Mouse (Mus musculus) lung, embryonic 14.5 days (tissue): Measurements from ENCODE around the gene Gls. TPM values are rescaled to one million over a fixed set of nuclear protein-coding genes. Genes with fewer than 3 reads are reported as not detected.

ENCODE experiments used
- ATAC-seq: fragments of 200-750 bp; cut with Nextera tagmentation; 2 replicates; pipeline ENCODE4 v1.8.0; 2017; ENCODE audit warnings: mild to moderate bottlenecking, moderate TSS enrichment, moderate library complexity; ENCODE audit not compliant: insufficient read depth
- DNase-seq: peaks from one replicate; pipeline ENCODE4 v3.0.0-alpha.2; 2015
- H3K27ac ChIP-seq: fragments of 300-500 bp; sonication (generic); 2 replicates; pipeline ENCODE4 v1.5.1; 2014; ENCODE audit warnings: low read depth, mild to moderate bottlenecking, moderate library complexity
- H3K27me3 ChIP-seq: fragments of 300-500 bp; sonication (generic); 2 replicates; pipeline ENCODE4 v1.6.1; 2014; ENCODE audit warnings: low read length, control low read depth; ENCODE audit not compliant: insufficient read depth
- H3K36me3 ChIP-seq: fragments of 300-500 bp; sonication (generic); 2 replicates; pipeline ENCODE4 v1.6.1; 2014; ENCODE audit warnings: control low read depth; ENCODE audit not compliant: insufficient read depth
- H3K4me1 ChIP-seq: fragments of 300-500 bp; sonication (generic); 2 replicates; pipeline ENCODE4 v1.6.1; 2014; ENCODE audit warnings: antibody characterized with exemption, control low read depth; ENCODE audit not compliant: insufficient read depth
- H3K4me2 ChIP-seq: fragments of 300-500 bp; sonication (generic); 2 replicates; pipeline ENCODE4 v1.6.1; 2014; ENCODE audit warnings: mild to moderate bottlenecking
- H3K4me3 ChIP-seq: fragments of 300-500 bp; sonication (generic); 2 replicates; pipeline ENCODE4 v1.5.1; 2014; ENCODE audit warnings: low read depth, low read length
- H3K9ac ChIP-seq: fragments of 300-500 bp; sonication (generic); 2 replicates; pipeline ENCODE4 v1.6.1; 2014
- H3K9me3 ChIP-seq: fragments of 300-500 bp; sonication (generic); 2 replicates; pipeline ENCODE4 v1.6.1; 2016; ENCODE audit warnings: low read depth, low read length, control low read depth
- CTCF ChIP-seq: IDR thresholded peaks from 2 replicates; pipeline ENCODE4 v1.5.1; 2016; ENCODE audit warnings: antibody characterized with exemption, low read depth
- WGBS: fragments of 180-500 bp; shearing (Covaris S2); extraction: QIAGEN DNeasy Blood & Tissue Kit; methylation state at CpG from one replicate; pipeline ENCODE4 v1.1.7; 2014; 5-methylcytosine and 5-hydroxymethylcytosine counted together
- polyA plus RNA-seq: library from polyadenylated mRNA; unstranded; fragments of >200 nt; fragmentation: Nextera tagmentation; extraction: Ambion mirVana; gene quantifications from 2 replicates; pipeline ENCODE4 v1.2.1, GENCODE M21; 2014

The Gls gene
- polyA plus RNA-seq, 1 experiment from 2014 or later: 34.4 TPM

GRCm38 (mm10) chr1:52170057-52170456, 63.0 kb downstream of the Gls start:
- Histone ChIP-seq H3K36me3 (no peaks in the 10 kb centered on the region), H3K4me2 (no peak overlapping the region), H3K27ac (no peak overlapping the region), H3K9ac (no peak overlapping the region), H3K4me1 (no peaks in the 10 kb centered on the region), H3K4me3 (no peak overlapping the region), H3K27me3 (no peaks in the 10 kb centered on the region), H3K9me3 (no peaks in the 10 kb centered on the region)
- 13% methylated on average over 3 of the region's 3 CpGs for WGBS
- peak; percentile 53 for DNase-seq
- peak; percentile 35; the same call in 1 of the 2 replicates for ATAC-seq
- peak; percentile 65 for TF ChIP-seq CTCF

- H3K4me3 ChIP-seq: no peak overlapping the region
- no peak for TF ChIP-seq CTCF
- WGBS: 64% methylated on average over 14 of the region's 14 CpGs
- ATAC-seq (peak; percentile 54; the same call in 1 of the 2 replicates), DNase-seq (peak; percentile 60)
- H3K27me3 ChIP-seq: no peaks in the 10 kb centered on the region
- H3K36me3 ChIP-seq: no peaks in the 10 kb centered on the region
- peak overlapping the region; percentile 40; the same call in 1 of the 2 replicates for H3K4me2 ChIP-seq
- no peak overlapping the region for H3K9ac ChIP-seq
- H3K4me1 ChIP-seq: no peaks in the 10 kb centered on the region
- H3K9me3 ChIP-seq: no peaks in the 10 kb centered on the region
- H3K27ac ChIP-seq: no peak overlapping the region; the same call in 1 of the 2 replicates
These were observed 66.3 kb downstream of the Gls start for GRCm38 (mm10) chr1:52166652-52167220.

- DNase-seq (no peak), ATAC-seq (no peak)
- H3K36me3 ChIP-seq: 0 out of 2 replicates have a peak, but pooled peaks cover 12% of the 10 kb centered on the region
- no peaks in the 10 kb centered on the region for H3K4me1 ChIP-seq
- no peak overlapping the region for H3K4me2 ChIP-seq
- WGBS: 83% methylated on average over 5 of the region's 5 CpGs
- no peak for TF ChIP-seq CTCF
- no peak overlapping the region for H3K4me3 ChIP-seq
- H3K9me3 ChIP-seq: no peaks in the 10 kb centered on the region
- no peaks in the 10 kb centered on the region for H3K27me3 ChIP-seq
- H3K27ac ChIP-seq: no peak overlapping the region
- no peak overlapping the region for H3K9ac ChIP-seq
These were observed 69.2 kb downstream of the Gls start for GRCm38 (mm10) chr1:52163707-52164457.

GRCm38 (mm10) chr1:52161151-52161550, 71.9 kb downstream of the Gls start:
- H3K27ac ChIP-seq: no peak overlapping the region
- no peak overlapping the region for H3K4me2 ChIP-seq
- no peak for DNase-seq
- H3K36me3 ChIP-seq: peaks cover 18% of the 10 kb centered on the region; the same call in 1 of the 2 replicates
- H3K4me1 ChIP-seq: no peaks in the 10 kb centered on the region
- H3K9ac ChIP-seq: no peak overlapping the region
- no peak for ATAC-seq
- TF ChIP-seq CTCF: no peak
- H3K9me3 ChIP-seq: no peaks in the 10 kb centered on the region
- WGBS: 95% methylated on average over 8 of the region's 8 CpGs
- no peaks in the 10 kb centered on the region for H3K27me3 ChIP-seq
- H3K4me3 ChIP-seq: no peak overlapping the region

GRCm38 (mm10) chr1:52158490-52159381, 74.3 kb downstream of the Gls start:
- no peaks in the 10 kb centered on the region for H3K4me1 ChIP-seq
- H3K36me3 ChIP-seq: peaks cover 23% of the 10 kb centered on the region; the same call in 1 of the 2 replicates
- TF ChIP-seq CTCF: no peak
- no peak for DNase-seq
- no peaks in the 10 kb centered on the region for H3K9me3 ChIP-seq
- H3K27me3 ChIP-seq: no peaks in the 10 kb centered on the region
- H3K27ac ChIP-seq: no peak overlapping the region
- no peak overlapping the region for H3K4me3 ChIP-seq
- WGBS: 64% methylated on average over 17 of the region's 17 CpGs
- H3K9ac ChIP-seq: no peak overlapping the region
- no peak overlapping the region for H3K4me2 ChIP-seq
- ATAC-seq: no peak

GRCm38 (mm10) chr1:52158040-52158439, 75.0 kb downstream of the Gls start:
- 94% methylated on average over 2 of the region's 2 CpGs for WGBS
- H3K27ac ChIP-seq: no peak overlapping the region
- TF ChIP-seq CTCF: no peak
- no peak overlapping the region for H3K9ac ChIP-seq
- H3K36me3 ChIP-seq: peaks cover 23% of the 10 kb centered on the region; the same call in 1 of the 2 replicates
- DNase-seq (no peak), ATAC-seq (no peak)
- no peaks in the 10 kb centered on the region for H3K9me3 ChIP-seq
- no peak overlapping the region for H3K4me2 ChIP-seq
- no peak overlapping the region for H3K4me3 ChIP-seq
- no peaks in the 10 kb centered on the region for H3K27me3 ChIP-seq
- H3K4me1 ChIP-seq: no peaks in the 10 kb centered on the region
